In the genomic region with DNA sequence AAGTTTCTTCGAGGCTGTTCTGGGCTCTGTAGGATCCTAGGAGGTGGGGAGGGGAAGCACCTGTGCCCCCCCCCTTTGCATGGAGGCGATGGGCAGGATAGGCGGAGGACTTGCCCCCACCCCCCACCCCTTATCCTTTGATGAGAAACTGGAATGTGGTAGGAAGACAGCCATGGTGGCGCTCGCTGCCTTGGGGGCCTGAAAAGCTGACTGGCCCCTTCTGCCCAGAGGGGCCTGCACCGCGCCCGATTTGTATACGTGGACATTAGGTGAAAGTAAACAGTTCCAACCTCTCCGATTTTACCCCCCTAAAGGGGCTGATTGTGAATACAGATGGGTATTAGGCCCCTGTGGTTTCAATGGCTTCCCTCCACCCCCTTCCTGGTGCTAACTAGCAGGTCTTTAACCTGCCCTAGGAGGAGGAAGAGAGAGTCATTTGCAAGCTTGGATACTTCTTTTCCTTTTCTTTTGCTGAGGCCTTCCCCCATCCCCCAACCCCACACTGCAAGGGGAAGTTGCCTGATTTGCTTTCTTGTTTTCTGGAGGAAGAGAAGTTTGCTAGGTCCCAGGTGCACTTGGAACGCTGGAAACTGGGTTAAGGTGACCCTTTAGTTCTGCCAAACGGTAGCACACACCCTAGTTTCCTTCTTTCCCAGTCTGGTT, we compare ENCODE assay signal across 17 mouse cellular contexts.
DNase-seq lines count a peak whose midpoint lies in the region; ATAC-seq and TF ChIP-seq lines count a peak whose summit lies in the region.
"Had no signal": no experiment of that assay in that cellular context is flagged by ENCODE, and none has a peak within 500 bp of the region (broad histone marks: within the 10 kb centered on the region; RNA-seq: fewer than 3 reads in every experiment).

No protein-coding gene starts in this region.

- peak overlapping the region; percentile 41; the same call in 1 of the 2 replicates for H3K27ac ChIP-seq in kidney, embryonic 16.5 days (ENCODE audit: low read length)
- H3K27ac ChIP-seq in kidney, adult 2 months (ENCODE audit: insufficient read depth, low read depth, low read length), result no peak overlapping the region
- no peak overlapping the region for H3K27ac ChIP-seq in CH12.LX (ENCODE audit: insufficient read depth, low read depth)
- H3K27ac ChIP-seq in ES-E14 (ENCODE audit: insufficient read depth, low read depth, low read length, poor library complexity, severe bottlenecking), result peak overlapping the region; percentile 78
- H3K27ac ChIP-seq in limb, embryonic 10.5 days, result peak overlapping the region; percentile 68
- H3K27ac ChIP-seq: forebrain, embryonic 12.5 days; hindbrain, embryonic 14.5 days; stomach, embryonic 15.5 days had no signal

- H3K27me3 ChIP-seq in kidney, embryonic 16.5 days (ENCODE audit: insufficient read depth, low read length), result no peaks in the 10 kb centered on the region
- H3K27me3 ChIP-seq in kidney, adult 2 months (replicated peaks; ENCODE audit: control insufficient read depth, insufficient read depth, low read length), result no peaks in the 10 kb centered on the region
- H3K27me3 ChIP-seq in CH12.LX (replicated peaks), result no peaks in the 10 kb centered on the region
- no peaks in the 10 kb centered on the region for H3K27me3 ChIP-seq in limb, embryonic 10.5 days (ENCODE audit: low read depth, poor library complexity, severe bottlenecking)
- H3K27me3 ChIP-seq: heart, embryonic 12.5 days; stomach, embryonic 15.5 days had no signal

- H3K4me3 ChIP-seq in kidney, embryonic 16.5 days (ENCODE audit: low read length), result no peak overlapping the region
- H3K4me3 ChIP-seq in kidney, adult 2 months (ENCODE audit: insufficient read depth, low read depth, low read length), result no peak overlapping the region
- H3K4me3 ChIP-seq in CH12.LX (replicated peaks in 1 of 3; ENCODE audit: low read depth in 2 of 3, low read length in 2 of 3, poor library complexity in 1 of 3), result no peak overlapping the region
- no peak overlapping the region for H3K4me3 ChIP-seq in ES-E14 (ENCODE audit: insufficient read depth in 1 of 2, low read depth in 1 of 2, low read length in 2 of 2, poor library complexity in 1 of 2, severe bottlenecking in 1 of 2)
- H3K4me3 ChIP-seq in limb, embryonic 10.5 days, result peak overlapping the region; percentile 33
- H3K4me3 ChIP-seq: forebrain, embryonic 12.5 days; heart, embryonic 12.5 days; stomach, embryonic 15.5 days had no signal

- TF ChIP-seq EP300 in CH12.LX (IDR thresholded peaks at IDR 0.05; ENCODE audit: low read length), result no peak

- no peak for TF ChIP-seq RAD21 in CH12.LX (IDR thresholded peaks at IDR 0.05; ENCODE audit: low read depth, low read length)

- no peak overlapping the region for H3K9ac ChIP-seq in kidney, embryonic 16.5 days (replicated peaks; ENCODE audit: low read length)
- no peak overlapping the region for H3K9ac ChIP-seq in CH12.LX (ENCODE audit: insufficient read depth, low read depth)
- no peak overlapping the region for H3K9ac ChIP-seq in ES-E14 (ENCODE audit: insufficient read depth, low read depth, low read length, poor library complexity, severe bottlenecking)
- H3K9ac ChIP-seq: forebrain, embryonic 12.5 days; heart, embryonic 12.5 days; hindbrain, embryonic 14.5 days; stomach, embryonic 15.5 days had no signal

- ATAC-seq in kidney, embryonic 16.5 days (ENCODE audit: low FRiP score, low TSS enrichment), result no peak
- ATAC-seq: lung, postnatal 0 days had no signal

- no peaks in the 10 kb centered on the region for H3K9me3 ChIP-seq in kidney, embryonic 16.5 days (ENCODE audit: low read length)
- no peaks in the 10 kb centered on the region for H3K9me3 ChIP-seq in CH12.LX (replicated peaks; ENCODE audit: low read length)
- H3K9me3 ChIP-seq in ES-E14 (ENCODE audit: control insufficient read depth, insufficient read depth, low read depth, low read length), result no peaks in the 10 kb centered on the region
- no peaks in the 10 kb centered on the region for H3K9me3 ChIP-seq in limb, embryonic 10.5 days (replicated peaks)
- H3K9me3 ChIP-seq: forebrain, embryonic 12.5 days; heart, embryonic 12.5 days; stomach, embryonic 15.5 days had no signal

- TF ChIP-seq POLR2A in kidney, adult 2 months (IDR thresholded peaks at IDR 0.05; ENCODE audit: low read depth, low read length), result no peak
- TF ChIP-seq POLR2A in CH12.LX (IDR thresholded peaks at IDR 0.05; ENCODE audit: low read depth, low read length), result no peak

- H3K4me1 ChIP-seq in kidney, embryonic 16.5 days (ENCODE audit: insufficient read depth, low read length), result peaks cover 99% of the 10 kb centered on the region
- H3K4me1 ChIP-seq in kidney, adult 2 months (ENCODE audit: control insufficient read depth, insufficient read depth, low read length), result peaks cover 5% of the 10 kb centered on the region; the same call in 1 of the 2 replicates
- H3K4me1 ChIP-seq in CH12.LX (ENCODE audit: control insufficient read depth in 1 of 2, insufficient read depth in 2 of 2) (peaks cover 2 to 24% of the 10 kb centered on the region in 2 experiments; a peak in 2 of 4 replicates), ES-E14 (ENCODE audit: control insufficient read depth in 2 of 2, insufficient read depth in 2 of 2, low read length in 2 of 2, poor library complexity in 1 of 2) (peaks cover 11 to 56% of the 10 kb centered on the region in 2 experiments)
- H3K4me1 ChIP-seq in limb, embryonic 10.5 days, result peaks cover 100% of the 10 kb centered on the region

- in situ Hi-C loops in CH12.LX (cut with MboI; ENCODE audit: low pct_ligation_motif_present, low pct_unique_long_range_greater_than_20kb, low sequenced_read_pairs) (no loop called here), ES-E14 (cut with MboI; ENCODE audit: low sequenced_read_pairs in 2 of 2, unreplicated experiment in 2 of 2) (no loop called here)

- 40% methylated on average over 11 of the region's 12 CpGs for WGBS in kidney, embryonic 16.5 days
- WGBS in kidney, adult 2 months, result 61% methylated on average over 12 of the region's 12 CpGs
- 3% methylated on average over 12 of the region's 12 CpGs for WGBS in limb, embryonic 10.5 days

- no peak for DNase-seq in kidney, adult 2 months
- DNase-seq in CH12.LX (ENCODE audit: extremely low read depth) (peak; percentile 45), ES-E14 (ENCODE audit: low read depth, low spot score) (peak; percentile 43)
- no peak for DNase-seq in limb, embryonic 10.5 days (ENCODE audit: low spot score)
- DNase-seq in frontal cortex, postnatal 25 days (ENCODE audit: low spot score in 2 of 2), result no peak
- no peak for DNase-seq in right cerebral cortex, postnatal 10 days (ENCODE audit: low spot score in 2 of 2)
- no peak for DNase-seq in cerebellum, postnatal 36 days
- DNase-seq: adrenal gland, postnatal 10 days; gastrocnemius, postnatal 10 days; kidney, adult 11 months; thymus, postnatal 4 days had no signal

- H3K4me2 ChIP-seq in kidney, embryonic 16.5 days (replicated peaks; ENCODE audit: low read depth, low read length), result no peak overlapping the region
- peak overlapping the region; percentile 21; the same call in 1 of the 2 replicates for H3K4me2 ChIP-seq in CH12.LX (ENCODE audit: insufficient read depth, low read depth, poor library complexity, severe bottlenecking)
- H3K4me2 ChIP-seq: forebrain, embryonic 12.5 days; heart, embryonic 12.5 days; hindbrain, embryonic 14.5 days; stomach, embryonic 15.5 days had no signal

- no peak for TF ChIP-seq CTCF in kidney, adult 2 months (conservative IDR thresholded peaks at IDR 0.05; ENCODE audit: insufficient read depth, insufficient read length, low read depth, low read length)
- no peak for TF ChIP-seq CTCF in CH12.LX (conservative IDR thresholded peaks at IDR 0.05 in 1 of 2, IDR thresholded peaks at IDR 0.05 in 1 of 2; ENCODE audit: low read depth in 2 of 2, low read length in 2 of 2)

- no peaks in the 10 kb centered on the region for H3K36me3 ChIP-seq in kidney, embryonic 16.5 days (ENCODE audit: insufficient read depth, low read length)
- H3K36me3 ChIP-seq in kidney, adult 2 months (ENCODE audit: control insufficient read depth, insufficient read depth, low read length), result no peaks in the 10 kb centered on the region
- H3K36me3 ChIP-seq in CH12.LX (replicated peaks in 1 of 2; ENCODE audit: control insufficient read depth in 1 of 2, insufficient read depth in 1 of 2, low read length in 1 of 2) (no peaks in the 10 kb centered on the region), ES-E14 (ENCODE audit: control insufficient read depth, insufficient read depth, low read length, poor library complexity, severe bottlenecking) (no peaks in the 10 kb centered on the region)
- H3K36me3 ChIP-seq in limb, embryonic 10.5 days, result no peaks in the 10 kb centered on the region
- H3K36me3 ChIP-seq: forebrain, embryonic 12.5 days; heart, embryonic 12.5 days; stomach, embryonic 15.5 days had no signal

- dilution Hi-C loops in CH12.LX (cut with MboI; ENCODE audit: extremely low pct_ligation_motif_present, extremely low pct_unique_long_range_greater_than_20kb, low sequenced_read_pairs), result no loop called here

- H3K79me2 ChIP-seq in CH12.LX (replicated peaks; ENCODE audit: control insufficient read depth, extremely low read depth, insufficient read depth, poor library complexity, severe bottlenecking), result no peaks in the 10 kb centered on the region

TF ChIP-seq in CH12.LX, 34 proteins besides CTCF, POLR2A, EP300 and RAD21:
- TF ChIP-seq NELFE (IDR thresholded peaks at IDR 0.05; ENCODE audit: low read depth, low read length), result no peak
- TF ChIP-seq CHD2 (IDR thresholded peaks at IDR 0.05; ENCODE audit: low read length), result peak; percentile 40; the same call in 1 of the 2 replicates
- no peak for TF ChIP-seq MEF2A (IDR thresholded peaks at IDR 0.05; ENCODE audit: borderline replicate concordance, low read depth, low read length)
- no peak for TF ChIP-seq ETS1 (conservative IDR thresholded peaks at IDR 0.05; ENCODE audit: low read depth, low read length)
- TF ChIP-seq HCFC1 (IDR thresholded peaks at IDR 0.05; ENCODE audit: low read depth, low read length), result no peak
- TF ChIP-seq BHLHE40 (IDR thresholded peaks at IDR 0.05; ENCODE audit: low read depth, low read length), result no peak
- no peak for TF ChIP-seq JUN (IDR thresholded peaks at IDR 0.05; ENCODE audit: insufficient read depth, low read depth, low read length)
- TF ChIP-seq TCF12 (IDR thresholded peaks at IDR 0.05; ENCODE audit: low read depth, low read length), result no peak
TF ChIP-seq in CH12.LX: peak in this region for 1.

TF ChIP-seq in ES-E14, 5 proteins besides CTCF, POLR2A, EP300 and RAD21:
- TF ChIP-seq CHD2 (IDR thresholded peaks at IDR 0.05; ENCODE audit: low read depth, low read length), result no peak
- no peak for TF ChIP-seq HCFC1 (IDR thresholded peaks at IDR 0.05; ENCODE audit: borderline replicate concordance, insufficient read depth, low read length)
- no peak for TF ChIP-seq ZNF384 (IDR thresholded peaks at IDR 0.05; ENCODE audit: low read depth, low read length)
- no peak for TF ChIP-seq ZC3H11A (IDR thresholded peaks at IDR 0.05; ENCODE audit: borderline replicate concordance, low read depth, low read length)
- no peak for TF ChIP-seq MAFK (IDR thresholded peaks at IDR 0.05; ENCODE audit: insufficient read depth, low read depth, low read length)

Comparison
In these comparisons a context has a peak if more than half of its experiments do, and no peak if none do; other contexts are left out.
1. H3K27ac ChIP-seq: peak in kidney, embryonic 16.5 days (single experiment), ES-E14 (single experiment) and limb, embryonic 10.5 days (single experiment); none in kidney, adult 2 months (single experiment) and CH12.LX (single experiment).
2. DNase-seq: peak in CH12.LX (single experiment) and ES-E14 (single experiment); none in kidney, adult 2 months (single experiment), limb, embryonic 10.5 days (single experiment), frontal cortex, postnatal 25 days (0 of 2), right cerebral cortex, postnatal 10 days (0 of 2) and cerebellum, postnatal 36 days (0 of 2).